Mouse (Mus musculus): Measurements from ENCODE around the gene Cd3g.

Cd3g gene

GRCm38 (mm10) chr9:44946185-44946695, 34.0 kb downstream of the Cd3g start:
- in situ Hi-C loops (cut with MboI; ENCODE audit: low pct_unique_long_range_greater_than_20kb in 1 of 2, low sequenced_read_pairs in 2 of 2, unreplicated experiment in 1 of 2) = no loop called here

GRCm38 (mm10) chr9:44942421-44942820, 37.8 kb downstream of the Cd3g start:
- in situ Hi-C loops (cut with MboI; ENCODE audit: low pct_unique_long_range_greater_than_20kb in 1 of 2, low sequenced_read_pairs in 2 of 2, unreplicated experiment in 1 of 2) = no loop called here

- in situ Hi-C loops (cut with MboI; ENCODE audit: low pct_unique_long_range_greater_than_20kb in 1 of 2, low sequenced_read_pairs in 2 of 2, unreplicated experiment in 1 of 2) = no loop called here
Measured at GRCm38 (mm10) chr9:44941756-44942155, 38.5 kb downstream of the Cd3g start.

GRCm38 (mm10) chr9:44921543-44921942, 58.7 kb downstream of the Cd3g start:
- in situ Hi-C loops (cut with MboI; ENCODE audit: low pct_unique_long_range_greater_than_20kb in 1 of 2, low sequenced_read_pairs in 2 of 2, unreplicated experiment in 1 of 2) = no loop called here

GRCm38 (mm10) chr9:44921123-44921468, 59.1 kb downstream of the Cd3g start:
- in situ Hi-C loops (cut with MboI; ENCODE audit: low pct_unique_long_range_greater_than_20kb in 1 of 2, low sequenced_read_pairs in 2 of 2, unreplicated experiment in 1 of 2) = no loop called here

- in situ Hi-C loops (cut with MboI; ENCODE audit: low pct_unique_long_range_greater_than_20kb in 1 of 2, low sequenced_read_pairs in 2 of 2, unreplicated experiment in 1 of 2) = no loop called here
Measured at GRCm38 (mm10) chr9:44920374-44921122, 59.7 kb downstream of the Cd3g start, which contains the start of gene Atp5l. Atp5l (minus strand) TSS chr9:44920742.

GRCm38 (mm10) chr9:44919606-44920005, 60.6 kb downstream of the Cd3g start:
- in situ Hi-C loops (cut with MboI; ENCODE audit: low pct_unique_long_range_greater_than_20kb in 1 of 2, low sequenced_read_pairs in 2 of 2, unreplicated experiment in 1 of 2) = no loop called here
